ENCODE assay signal across 8 mouse cellular contexts in the genomic region with DNA sequence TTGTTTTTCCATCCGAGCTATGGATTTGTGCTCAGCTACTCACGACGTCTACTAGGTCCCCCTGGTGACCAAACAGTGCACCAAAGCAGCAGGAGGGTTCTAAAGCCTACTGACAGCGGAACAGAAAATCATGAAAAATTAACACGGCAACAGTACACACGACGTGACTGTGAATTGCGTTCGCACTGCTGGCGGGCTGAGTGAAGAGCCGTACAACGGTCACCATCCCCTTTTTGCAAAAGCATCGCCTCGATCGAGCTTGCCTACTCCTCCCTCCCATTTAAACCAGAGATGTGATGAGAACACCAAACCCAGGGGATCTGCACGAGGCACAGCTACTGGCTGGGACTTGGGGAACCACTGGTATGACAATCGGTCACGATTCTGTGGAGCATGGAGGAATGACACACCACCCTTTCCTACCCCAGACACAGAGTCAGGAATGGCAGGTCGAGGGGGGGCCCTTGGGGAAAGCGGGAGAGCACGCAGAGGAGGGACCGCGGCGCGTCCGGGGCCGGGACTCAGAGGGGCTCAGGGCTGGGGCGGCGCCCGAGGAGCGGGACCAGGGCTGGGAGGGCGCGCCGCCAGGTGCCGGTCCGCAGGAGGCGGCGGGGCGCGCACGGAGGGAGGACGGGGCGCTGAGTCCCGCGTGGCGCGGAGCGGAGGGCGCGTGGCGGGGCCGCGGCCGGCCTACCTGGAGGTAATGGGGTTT. TPM values are rescaled to one million over a fixed set of nuclear protein-coding genes. Genes with fewer than 3 reads are reported as not detected.
DNase-seq lines count a peak whose midpoint lies in the region.

No protein-coding gene starts in this region.

- H3K36me3 ChIP-seq in macrophage (ENCODE audit: inconsistent target): no peaks in the 10 kb centered on the region

- WGBS in macrophage (ENCODE audit: missing documents): under 1% methylated on average over 48 of the region's 54 CpGs

- peaks cover 41% of the 10 kb centered on the region for H3K79me2 ChIP-seq in macrophage (ENCODE audit: inconsistent target)

- DNase-seq in ZHBTc4 (ENCODE audit: low read depth, low spot score): peak; percentile 82
- peak; percentile 56 to 76 for DNase-seq in cerebellum, postnatal 36 days
- peak; percentile 39 to 49 for DNase-seq in frontal cortex, postnatal 25 days (ENCODE audit: low spot score in 2 of 2)
- DNase-seq in induced T-regulatory cell, adult 2 months (ENCODE audit: low read depth): peak; percentile 90
- DNase-seq in left cerebral cortex, adult 8-10 months (ENCODE audit: low spot score in 2 of 2): peak; percentile 61 to 62
- DNase-seq in retina, postnatal 7 days (ENCODE audit: low read depth, low spot score): peak; percentile 27
- peak; percentile 51 to 62 for DNase-seq in urinary bladder, postnatal 4 days (ENCODE audit: low spot score in 2 of 2)

- H3K27ac ChIP-seq in macrophage: peak overlapping the region; percentile 52

- peak overlapping the region; percentile 58 for H3K4me3 ChIP-seq in macrophage (ENCODE audit: inconsistent target)

RNA-seq across cellular contexts. Expression of a gene that starts 0.5 kb away (rescaled TPM):
- total RNA-seq in left cerebral cortex, adult 8-10 months (2022): 10 to 100 TPM; 31.2 to 44.1 (median 36.6) TPM
- total RNA-seq in macrophage (2018; cell fraction: chromatin; rRNA removed): 10 to 100 TPM in 9 of 26 experiments, 1 to 10 TPM in 17; 2.1 to 13.4 (median 8.8) TPM
- 10 to 100 TPM in 25 of 26 experiments, 1 to 10 TPM in 1; 9.2 to 20.7 (median 15.0) TPM for total RNA-seq in macrophage (2018; cell fraction: cytosol; rRNA removed)
- 10 to 100 TPM in 25 of 26 experiments, 1 to 10 TPM in 1; 9.0 to 28.6 (median 15.9) TPM for total RNA-seq in macrophage (2018; cell fraction: nucleus; rRNA removed)
- 9.4 to 24.9 TPM (median 18.7 TPM) in 3 replicates for polyA plus RNA-seq in macrophage (2018)

Comparison
In these comparisons a context has a peak if more than half of its experiments do, and no peak if none do; other contexts are left out.
1. Peak in every context shown above with its lines: DNase-seq, H3K4me3 ChIP-seq and H3K27ac ChIP-seq.
2. DNase-seq: peak in every context shown above with its lines; median percentile 90 in induced T-regulatory cell, adult 2 months; 82 in ZHBTc4; 66 in cerebellum, postnatal 36 days; 62 in left cerebral cortex, adult 8-10 months; 56 in urinary bladder, postnatal 4 days; 44 in frontal cortex, postnatal 25 days; 27 in retina, postnatal 7 days.